Mouse (Mus musculus) MEL (cell line): Measurements from ENCODE around the gene Arid4b.

Source experiments
- BHLHE40 ChIP-seq: IDR thresholded peaks from 2 replicates; pipeline ENCODE4 v1.6.1; 2012; ENCODE audit warnings: low read depth, mild to moderate bottlenecking, inconsistent platforms, low read length, improper control_type of control experiment, borderline replicate concordance
- CTCF ChIP-seq, 3 experiments: IDR thresholded peaks in 2 of 3; conservative IDR thresholded peaks in 1 of 3; 2 replicates each; pipeline ENCODE4 v1.5.1; 2011 to 2012; ENCODE audit warnings: low read length in 3 of 3, low read depth in 2 of 3, mild to moderate bottlenecking in 2 of 3, improper control_type of control experiment in 1 of 3, inconsistent platforms in 1 of 3, mixed read lengths in 1 of 3, moderate library complexity in 1 of 3; ENCODE audit not compliant: control insufficient read depth in 1 of 3, insufficient read depth in 1 of 3, poor library complexity in 1 of 3, severe bottlenecking in 1 of 3
- EP300 ChIP-seq, 2 experiments: IDR thresholded peaks; 2 replicates each; pipeline ENCODE4 v1.6.1; 2011; ENCODE audit warnings: improper control_type of control experiment in 2 of 2, low read length in 2 of 2, low read depth in 1 of 2, mild to moderate bottlenecking in 1 of 2
- MAX ChIP-seq: IDR thresholded peaks from 2 replicates; pipeline ENCODE4 v1.6.1; 2011; ENCODE audit warnings: low read length, improper control_type of control experiment
- TAL1 ChIP-seq: IDR thresholded peaks from 2 replicates; pipeline ENCODE4 v1.6.1; 2012; ENCODE audit warnings: mild to moderate bottlenecking, inconsistent platforms, low read length, moderate library complexity, mixed read lengths
- TCF12 ChIP-seq: IDR thresholded peaks from 2 replicates; pipeline ENCODE4 v1.6.1; 2014; ENCODE audit warnings: low read depth, mild to moderate bottlenecking, inconsistent platforms, low read length, improper control_type of control experiment, moderate library complexity
- USF1 ChIP-seq: IDR thresholded peaks from 2 replicates; pipeline ENCODE4 v1.6.1; 2014; ENCODE audit warnings: low read depth, mild to moderate bottlenecking, inconsistent platforms, low read length, improper control_type of control experiment, moderate library complexity

DNA sequence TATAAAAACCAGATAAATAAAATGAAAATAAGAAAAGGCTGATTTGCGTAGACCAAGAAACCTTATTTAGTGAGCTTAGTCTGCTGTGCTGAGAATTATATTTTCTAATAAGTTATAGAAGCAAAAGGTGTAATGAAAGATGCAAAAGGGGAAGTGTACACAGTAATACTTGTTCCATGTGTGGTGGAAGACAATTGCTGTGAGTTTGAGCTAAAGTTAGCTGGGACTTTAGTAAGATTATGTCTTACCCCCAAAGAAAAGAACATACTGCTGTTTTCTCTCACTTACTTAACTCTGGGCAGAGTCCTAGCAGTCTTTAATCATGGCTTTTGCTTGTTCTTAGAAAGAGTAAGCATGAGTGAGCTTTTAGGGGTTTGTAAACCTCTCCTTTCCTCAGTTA is 11.3 kb downstream of the Arid4b start:
- TF ChIP-seq TCF12 (no peak), TAL1 (no peak), CTCF (IDR thresholded peaks at IDR 0.05 in 2 of 3, conservative IDR thresholded peaks at IDR 0.05 in 1 of 3; ENCODE audit: control insufficient read depth in 1 of 3, insufficient read depth in 1 of 3, low read depth in 2 of 3, low read length in 3 of 3, poor library complexity in 1 of 3, severe bottlenecking in 1 of 3) (no peak), EP300 (IDR thresholded peaks at IDR 0.05; ENCODE audit: low read depth in 1 of 2, low read length in 2 of 2) (peak in 1 of 2 experiments; percentile 39; a peak in 1 of 4 replicates), MAX (no peak), USF1 (no peak), BHLHE40 (no peak)
